Mouse (Mus musculus): ENCODE results near the gene Stk11.

GRCm38 (mm10) chr10:80133226-80133849, 17.7 kb downstream of the Stk11 start:
- TF ChIP-seq ZC3H11A (IDR thresholded peaks at IDR 0.05; ENCODE audit: borderline replicate concordance, low read depth, low read length): no peak
- TF ChIP-seq ZNF384 (IDR thresholded peaks at IDR 0.05; ENCODE audit: low read depth, low read length): no peak
- no peak for TF ChIP-seq HCFC1 (IDR thresholded peaks at IDR 0.05; ENCODE audit: borderline replicate concordance, insufficient read depth, low read length)
- no peak for TF ChIP-seq CHD2 (IDR thresholded peaks at IDR 0.05; ENCODE audit: low read depth, low read length)
- no peak for TF ChIP-seq MAFK (IDR thresholded peaks at IDR 0.05; ENCODE audit: insufficient read depth, low read depth, low read length)
